Mouse (Mus musculus) ES-E14 (cell line): ENCODE measurements around the gene Ago1.

Experiments used
- CHD2 ChIP-seq: IDR thresholded peaks from 2 replicates; pipeline ENCODE4 v1.6.1; 2014; ENCODE audit warnings: mild to moderate bottlenecking, low read depth, low read length, inconsistent platforms
- MAFK ChIP-seq: IDR thresholded peaks from 2 replicates; pipeline ENCODE4 v1.6.1; 2014; ENCODE audit warnings: mild to moderate bottlenecking, low read depth, low read length, inconsistent platforms; ENCODE audit not compliant: insufficient read depth
- ZC3H11A ChIP-seq: IDR thresholded peaks from 2 replicates; pipeline ENCODE4 v1.6.1; 2012; ENCODE audit warnings: low read depth, mild to moderate bottlenecking, inconsistent platforms, low read length, borderline replicate concordance
- ZNF384 ChIP-seq: IDR thresholded peaks from 2 replicates; pipeline ENCODE4 v1.6.1; 2012; ENCODE audit warnings: low read depth, low read length, inconsistent platforms

- TF ChIP-seq MAFK: no peak
- no peak for TF ChIP-seq ZNF384
- no peak for TF ChIP-seq ZC3H11A
- no peak for TF ChIP-seq CHD2
These were observed 11.9 kb upstream of the Ago1 start for GRCm38 (mm10) chr4:126480288-126480687.
